Mouse (Mus musculus) lung, postnatal 0 days (tissue): Measurements from ENCODE around the gene Fam122b.

ENCODE experiments used
- CTCF ChIP-seq: IDR thresholded peaks from 2 replicates; pipeline ENCODE4 v1.5.1; 2016; ENCODE audit warnings: antibody characterized with exemption, mild to moderate bottlenecking
- EP300 ChIP-seq: IDR thresholded peaks from 2 replicates; pipeline ENCODE4 v1.6.1; 2016; ENCODE audit warnings: antibody characterized with exemption, mild to moderate bottlenecking, control low read depth

GRCm38 (mm10) chrX:53268856-53269255 is 749 bp downstream of the Fam122b start:
- TF ChIP-seq EP300 (no peak), CTCF (no peak)
